Mouse (Mus musculus) hindlimb bud, embryonic 11.5 days (tissue): ENCODE measurements at regions not wholly inside any gene's neighbourhood (a gene's known extent, or its start where the extent isn't known, plus 50 kb on each side); places are given as distances from the start of the nearest gene placed in this dataset.

Source experiments
- DNase-seq: peaks from one replicate; pipeline ENCODE4 v3.0.0-alpha.2; 2012; ENCODE audit warnings: low read depth, low spot score; ENCODE audit errors: extremely low spot score

GRCm38 (mm10) chr13:84758568-84758900 lies 430.7 kb upstream of the Ccnh start:
- peak; percentile 37 for DNase-seq

GRCm38 (mm10) chr13:84759061-84759460 lies 430.1 kb upstream of the Ccnh start:
- DNase-seq = no peak

DNA sequence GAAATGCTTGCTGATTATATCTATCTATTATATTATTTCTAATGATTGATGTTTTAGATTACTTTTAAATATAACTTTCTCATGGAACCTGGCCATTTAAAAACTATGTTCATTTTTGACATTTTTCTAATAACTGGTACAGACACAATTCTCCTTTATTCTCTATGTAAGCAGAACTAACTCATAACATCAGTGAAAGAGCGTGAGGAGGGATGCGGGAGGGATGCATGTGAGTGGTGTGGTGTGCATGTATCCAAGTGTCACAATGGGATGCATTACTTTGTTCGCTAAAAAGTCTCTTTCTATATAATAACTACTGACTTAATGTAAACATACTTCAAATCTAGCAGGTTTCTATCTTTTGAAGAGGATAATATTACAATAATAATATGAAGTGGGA lies 428.7 kb upstream of the Ccnh start:
- no peak for DNase-seq

DNA sequence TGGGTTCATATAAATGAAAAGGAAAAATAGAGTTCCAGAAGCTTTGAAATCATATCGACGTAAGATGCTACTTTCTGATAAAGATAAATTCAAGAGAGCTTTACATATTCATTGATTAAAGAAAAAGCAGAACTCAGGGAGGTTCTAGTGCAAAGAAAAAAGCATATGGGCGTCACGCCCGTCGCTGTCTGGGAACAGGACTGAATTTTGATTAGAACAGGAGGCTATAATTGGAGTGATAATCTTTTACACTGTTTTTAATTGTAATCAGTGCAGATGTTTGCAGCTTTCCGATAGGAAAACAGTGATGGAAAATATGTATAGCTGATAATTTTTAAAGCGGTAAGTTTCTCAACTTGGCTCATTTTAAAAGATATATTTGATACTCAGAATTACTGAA lies 428.2 kb upstream of the Ccnh start:
- DNase-seq = no peak

DNA sequence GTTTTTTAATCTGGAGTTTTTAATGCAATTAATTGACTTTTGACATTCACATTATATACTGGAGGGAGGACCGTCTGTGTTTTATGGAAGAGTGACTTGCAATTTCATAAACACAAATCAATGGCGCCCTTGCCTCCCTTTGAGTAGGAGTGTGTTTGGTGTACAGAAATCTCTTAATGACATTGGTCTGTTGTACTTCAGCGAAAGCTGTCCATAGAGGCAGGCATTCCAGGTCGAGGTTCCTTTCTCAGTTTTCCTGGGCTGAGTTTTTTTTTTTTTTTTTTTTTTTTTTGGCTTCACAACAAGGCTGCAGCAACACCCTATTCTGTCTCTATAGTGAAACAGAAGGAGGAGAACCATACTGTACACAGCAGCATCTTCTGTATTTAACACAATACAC lies 427.4 kb upstream of the Ccnh start:
- DNase-seq = no peak

DNA sequence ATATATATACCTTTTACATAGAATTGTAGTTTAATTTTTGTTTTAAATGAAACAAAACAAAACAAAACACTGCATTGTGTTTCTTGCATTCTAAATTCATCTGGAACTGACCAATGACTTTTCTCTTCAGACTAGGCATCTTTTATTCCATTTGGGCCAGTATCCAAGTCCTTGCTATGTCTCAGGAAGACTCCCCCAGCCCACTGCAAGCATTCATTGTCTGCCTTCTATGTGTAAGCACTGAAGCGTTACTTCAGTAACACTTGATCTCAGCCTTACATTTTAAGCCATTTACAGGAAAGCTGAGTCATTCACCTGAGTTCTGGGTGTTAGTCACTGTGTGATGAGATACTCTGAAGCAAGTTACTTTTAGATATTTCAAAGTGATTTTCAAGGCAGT lies 425.3 kb upstream of the Ccnh start:
- DNase-seq = no peak

DNA sequence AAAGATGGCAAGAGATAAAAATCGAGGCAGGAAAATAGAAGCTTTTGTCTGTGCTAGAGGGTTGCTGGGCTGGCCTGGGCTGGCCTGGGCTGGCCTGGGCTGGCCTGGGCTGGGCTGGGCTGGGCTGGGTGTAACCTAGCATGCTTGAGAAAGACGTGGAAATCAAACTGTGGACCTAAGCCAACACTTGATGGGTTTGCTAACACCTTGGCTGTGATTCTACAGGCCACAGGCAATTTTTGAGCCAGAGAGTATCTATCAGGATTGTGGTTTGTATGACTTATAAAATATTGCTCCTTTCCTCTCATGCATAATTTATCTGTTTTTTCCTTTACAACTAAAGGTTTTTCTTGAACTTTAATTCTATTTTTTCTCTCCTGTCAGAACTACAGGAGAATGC lies 417.3 kb upstream of the Ccnh start:
- DNase-seq = no peak

DNA sequence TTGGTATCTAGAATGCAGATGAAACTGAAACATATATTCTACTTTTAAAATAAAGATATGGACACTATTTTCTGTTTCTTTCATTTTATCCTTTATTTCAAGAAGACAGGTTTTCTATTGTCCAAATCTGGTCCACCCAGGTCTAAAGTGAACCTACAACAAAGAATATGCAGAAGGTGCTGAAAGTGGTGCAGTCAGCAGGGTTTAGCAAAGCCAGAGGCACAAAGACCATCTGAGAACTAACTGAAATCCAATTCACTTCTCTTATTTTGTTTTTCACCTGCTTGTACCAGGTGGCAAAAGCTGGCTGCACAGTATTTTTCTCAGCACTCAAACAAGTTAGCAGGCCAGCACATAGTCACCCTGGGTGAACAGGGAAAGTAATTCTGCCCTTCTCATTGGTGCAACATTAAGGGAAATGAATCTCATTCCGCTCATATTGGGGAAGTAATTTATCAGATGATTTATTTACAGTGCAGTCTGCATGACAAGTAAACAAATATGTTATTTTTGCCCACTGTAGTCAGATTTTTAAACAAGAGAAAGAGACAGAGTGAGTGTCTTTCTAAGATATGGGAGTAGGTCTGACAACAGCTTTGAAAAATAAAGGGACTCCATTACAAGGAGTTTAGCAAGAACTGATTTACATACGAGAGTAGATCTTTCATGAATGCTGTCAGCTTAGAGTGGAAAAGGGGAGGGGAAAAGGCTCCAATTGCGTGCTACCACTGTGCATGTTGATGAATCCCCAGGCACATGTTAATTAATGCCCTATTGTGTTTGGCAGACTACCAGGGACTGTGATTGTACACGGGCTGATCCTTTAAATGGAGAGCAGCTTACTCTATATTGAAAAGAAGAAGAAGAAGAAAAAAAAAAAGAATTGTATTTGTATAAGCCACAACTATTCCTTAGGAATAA lies 405.9 kb upstream of the Ccnh start:
- no peak for DNase-seq

GRCm38 (mm10) chr13:84804241-84804980 lies 384.8 kb upstream of the Ccnh start:
- DNase-seq = no peak

DNA sequence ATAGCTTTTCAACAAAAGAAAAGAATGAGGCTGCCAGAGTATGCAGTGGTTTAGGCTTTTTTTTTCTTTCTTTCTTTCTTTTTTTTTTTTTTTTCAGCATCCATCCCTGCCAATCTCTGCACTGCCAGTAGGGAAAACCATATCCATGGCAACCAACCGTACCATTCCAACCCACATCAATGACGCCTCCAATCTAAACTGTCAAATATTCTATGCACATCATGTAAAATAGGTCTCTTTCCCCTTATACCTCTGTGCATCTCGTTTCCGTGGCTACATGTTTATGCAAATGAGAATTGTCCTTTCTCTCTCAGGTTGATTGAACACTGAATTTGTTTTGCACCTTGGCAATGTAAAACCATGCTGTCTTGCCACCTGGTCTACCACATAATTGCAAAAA lies 384.0 kb upstream of the Ccnh start:
- DNase-seq = no peak

DNA sequence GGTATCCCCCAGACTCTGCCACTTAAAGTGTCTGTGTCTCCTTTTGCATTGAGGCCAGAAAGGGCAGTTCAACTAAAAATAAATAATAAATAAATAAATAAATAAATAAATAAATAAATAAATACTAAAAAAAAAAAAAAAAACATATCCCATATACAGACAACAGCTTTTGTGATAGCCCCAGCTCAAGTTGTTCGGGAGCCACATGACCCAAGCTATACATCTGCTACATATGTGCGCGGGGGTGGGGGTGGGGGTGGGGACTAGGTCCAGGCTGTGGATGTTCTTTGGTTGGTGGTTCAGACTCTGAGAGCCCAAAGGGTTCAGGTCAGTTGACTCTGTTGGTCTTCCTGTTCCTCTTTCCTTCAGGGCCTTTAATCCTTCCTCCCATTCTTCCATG lies 379.6 kb upstream of the Ccnh start:
- no peak for DNase-seq
